Mouse (Mus musculus) kidney, postnatal 0 days (tissue): ENCODE results near the gene Tex14. TPM values are rescaled to one million over a fixed set of nuclear protein-coding genes. Genes with fewer than 3 reads are reported as not detected.

Source experiments
- ATAC-seq: fragments of 200-750 bp; cut with Nextera tagmentation; replicated peaks from 2 replicates; pipeline ENCODE4 v1.8.0; 2017; ENCODE audit warnings: low read depth, moderate number of reproducible peaks, moderate TSS enrichment, moderate library complexity; ENCODE audit not compliant: low FRiP score
- DNase-seq: peaks from one replicate; pipeline ENCODE4 v3.0.0-alpha.2; 2016; ENCODE audit warnings: low spot score
- H3K27ac ChIP-seq: fragments of 300-500 bp; sonication (generic); 2 replicates; pipeline ENCODE4 v1.5.1; 2014; ENCODE audit warnings: mild to moderate bottlenecking
- H3K27me3 ChIP-seq: fragments of 300-500 bp; sonication (generic); 2 replicates; pipeline ENCODE4 v1.6.1; 2014; ENCODE audit warnings: low read length, mixed read lengths; ENCODE audit not compliant: insufficient read depth
- H3K36me3 ChIP-seq: fragments of 300-500 bp; sonication (generic); 2 replicates; pipeline ENCODE4 v1.6.1; 2014; ENCODE audit warnings: low read length, mixed read lengths; ENCODE audit not compliant: insufficient read depth
- H3K4me1 ChIP-seq: fragments of 300-500 bp; sonication (generic); replicated peaks from 2 replicates; pipeline ENCODE4 v1.6.1; 2014; ENCODE audit warnings: antibody characterized with exemption, low read length, mixed read lengths; ENCODE audit not compliant: insufficient read depth
- H3K4me2 ChIP-seq: fragments of 300-500 bp; sonication (generic); 2 replicates; pipeline ENCODE4 v1.6.1; 2014; ENCODE audit warnings: mild to moderate bottlenecking, low read length, moderate library complexity, mixed read lengths
- H3K4me3 ChIP-seq: fragments of 300-500 bp; sonication (generic); replicated peaks from 2 replicates; pipeline ENCODE4 v1.5.1; 2014; ENCODE audit warnings: low read depth, low read length
- H3K9ac ChIP-seq: fragments of 300-500 bp; sonication (generic); 2 replicates; pipeline ENCODE4 v1.6.1; 2014; ENCODE audit warnings: low read depth, low read length
- H3K9me3 ChIP-seq: fragments of 300-500 bp; sonication (generic); replicated peaks from 2 replicates; pipeline ENCODE4 v1.6.1; 2016; ENCODE audit warnings: low read length, inconsistent platforms, mixed read lengths
- CTCF ChIP-seq: IDR thresholded peaks from 2 replicates; pipeline ENCODE4 v1.5.1; 2016; ENCODE audit warnings: antibody characterized with exemption, low read depth, mild to moderate bottlenecking, moderate library complexity
- WGBS: fragments of 180-500 bp; shearing (Covaris S2); extraction: QIAGEN DNeasy Blood & Tissue Kit; methylation state at CpG from one replicate; pipeline ENCODE4 v1.1.7; 2014; 5-methylcytosine and 5-hydroxymethylcytosine counted together
- polyA plus RNA-seq: library from polyadenylated mRNA; unstranded; fragments of >200 nt; fragmentation: Nextera tagmentation; extraction: Ambion mirVana; gene quantifications from 2 replicates; pipeline ENCODE4 v1.2.1, GENCODE M21; 2015

The Tex14 gene
- polyA plus RNA-seq, 1 experiment from 2014 or later, result 0.57 TPM

DNA sequence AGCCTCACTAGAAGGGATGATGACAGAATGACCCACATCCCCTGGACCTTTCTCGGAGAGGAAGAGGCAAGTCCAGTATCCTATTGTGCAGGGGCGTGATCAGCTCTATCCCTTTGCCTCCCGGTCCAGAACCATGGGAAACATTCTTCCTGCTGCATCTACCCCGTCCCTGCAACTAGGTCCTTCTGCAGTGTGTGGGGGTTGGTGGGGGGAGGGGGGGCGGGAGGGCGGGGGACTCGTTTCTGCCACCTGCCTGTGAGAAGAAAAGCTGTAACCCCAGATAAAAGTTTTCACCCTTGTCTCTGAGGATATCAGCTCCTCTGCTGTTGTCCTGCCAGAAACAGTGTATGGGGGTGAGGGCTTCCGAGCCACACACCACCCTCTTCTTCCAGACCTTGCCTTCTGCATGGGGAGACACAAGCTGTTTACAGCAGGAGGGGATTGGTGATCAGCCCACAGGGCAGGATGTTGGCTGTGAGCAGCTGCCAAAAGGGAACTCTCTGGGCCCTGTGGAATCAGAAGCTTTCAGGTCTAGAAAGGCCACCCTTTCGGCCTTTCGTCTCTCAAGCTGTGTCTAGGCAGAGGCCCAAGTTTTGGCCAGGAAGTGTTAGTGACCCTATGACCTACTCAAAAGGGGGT lies 174.2 kb downstream of the Tex14 start:
- peaks cover 30% of the 10 kb centered on the region for H3K4me1 ChIP-seq
- H3K4me3 ChIP-seq, result peak overlapping the region; percentile 66
- H3K9ac ChIP-seq, result peak overlapping the region; percentile 72
- ATAC-seq, result 0 out of 2 replicates have a peak, but pooled peaks have one; percentile 14
- no peaks in the 10 kb centered on the region for H3K36me3 ChIP-seq
- WGBS, result 14% methylated on average over 10 of the region's 10 CpGs
- no peaks in the 10 kb centered on the region for H3K27me3 ChIP-seq
- peak overlapping the region; percentile 90 for H3K4me2 ChIP-seq
- no peaks in the 10 kb centered on the region for H3K9me3 ChIP-seq
- peak overlapping the region; percentile 94 for H3K27ac ChIP-seq
- DNase-seq, result no peak
- TF ChIP-seq CTCF, result peak; percentile 26; the same call in 1 of the 2 replicates

DNA sequence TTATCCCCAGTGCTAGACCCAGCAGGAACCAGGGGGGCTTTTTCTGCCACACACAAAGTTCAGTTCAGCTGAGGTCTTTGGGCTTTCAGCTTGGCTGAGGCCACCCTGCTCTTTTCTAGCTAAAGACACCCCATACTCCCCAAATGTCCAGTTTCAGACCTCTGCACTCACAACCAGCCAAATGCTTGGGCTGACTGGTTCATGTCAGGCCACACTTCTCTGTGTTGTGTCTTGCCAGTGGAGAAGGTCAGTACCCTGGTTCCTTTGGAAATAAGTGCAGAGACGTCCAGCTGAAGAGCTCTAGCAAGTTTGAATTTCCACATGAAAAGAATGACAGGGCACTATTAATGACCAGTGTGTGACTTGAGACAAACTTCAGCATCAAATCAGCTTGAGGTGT lies 174.8 kb downstream of the Tex14 start:
- TF ChIP-seq CTCF, result no peak
- Histone ChIP-seq H3K4me2 (peak overlapping the region; percentile 90), H3K36me3 (no peaks in the 10 kb centered on the region), H3K27me3 (no peaks in the 10 kb centered on the region), H3K27ac (peak overlapping the region; percentile 94; the same call in 1 of the 2 replicates), H3K4me3 (peak overlapping the region; percentile 66; the same call in 1 of the 2 replicates), H3K9ac (no peak overlapping the region), H3K9me3 (no peaks in the 10 kb centered on the region), H3K4me1 (peaks cover 23% of the 10 kb centered on the region)
- no peak for DNase-seq
- no peak for ATAC-seq
- WGBS, result 61% methylated on average over 1 of the region's 1 CpGs

DNA sequence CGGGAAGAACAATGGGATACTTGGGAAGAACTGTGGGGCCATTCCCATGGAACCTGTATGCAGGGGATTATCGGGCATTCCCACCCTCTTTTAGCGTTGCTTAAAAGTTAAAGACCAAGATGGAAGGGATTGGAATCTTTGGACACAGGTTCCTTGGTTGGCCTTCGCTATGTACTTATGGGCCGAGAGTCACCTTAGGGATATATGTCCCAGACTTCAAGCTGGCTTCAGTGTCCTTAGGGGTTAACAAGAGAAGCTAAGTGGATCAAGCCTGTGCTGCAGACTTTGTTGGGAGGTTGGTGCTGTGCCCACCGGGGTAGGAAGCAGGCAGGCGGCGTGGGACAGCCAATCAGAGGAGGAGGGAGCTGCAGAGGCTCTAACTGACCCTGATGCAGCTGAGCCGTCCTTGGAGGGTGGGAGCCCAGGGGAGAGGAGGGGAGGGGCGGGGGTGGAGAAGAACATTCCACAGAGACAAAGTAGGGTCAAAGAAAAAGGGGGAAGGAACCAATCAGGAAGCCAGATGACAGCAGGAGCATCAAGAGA lies 175.7 kb downstream of the Tex14 start:
- H3K9ac ChIP-seq, result no peak overlapping the region
- H3K9me3 ChIP-seq, result no peaks in the 10 kb centered on the region
- no peak for TF ChIP-seq CTCF
- no peaks in the 10 kb centered on the region for H3K27me3 ChIP-seq
- 0 out of 2 replicates have a peak overlapping the region, but pooled peaks have one; percentile 18 for H3K4me2 ChIP-seq
- ATAC-seq (no peak), DNase-seq (no peak)
- no peak overlapping the region for H3K27ac ChIP-seq
- no peaks in the 10 kb centered on the region for H3K36me3 ChIP-seq
- no peak overlapping the region for H3K4me3 ChIP-seq
- peaks cover 23% of the 10 kb centered on the region for H3K4me1 ChIP-seq
- whole genome bisulfite sequencing, result 60% methylated on average over 9 of the region's 10 CpGs

DNA sequence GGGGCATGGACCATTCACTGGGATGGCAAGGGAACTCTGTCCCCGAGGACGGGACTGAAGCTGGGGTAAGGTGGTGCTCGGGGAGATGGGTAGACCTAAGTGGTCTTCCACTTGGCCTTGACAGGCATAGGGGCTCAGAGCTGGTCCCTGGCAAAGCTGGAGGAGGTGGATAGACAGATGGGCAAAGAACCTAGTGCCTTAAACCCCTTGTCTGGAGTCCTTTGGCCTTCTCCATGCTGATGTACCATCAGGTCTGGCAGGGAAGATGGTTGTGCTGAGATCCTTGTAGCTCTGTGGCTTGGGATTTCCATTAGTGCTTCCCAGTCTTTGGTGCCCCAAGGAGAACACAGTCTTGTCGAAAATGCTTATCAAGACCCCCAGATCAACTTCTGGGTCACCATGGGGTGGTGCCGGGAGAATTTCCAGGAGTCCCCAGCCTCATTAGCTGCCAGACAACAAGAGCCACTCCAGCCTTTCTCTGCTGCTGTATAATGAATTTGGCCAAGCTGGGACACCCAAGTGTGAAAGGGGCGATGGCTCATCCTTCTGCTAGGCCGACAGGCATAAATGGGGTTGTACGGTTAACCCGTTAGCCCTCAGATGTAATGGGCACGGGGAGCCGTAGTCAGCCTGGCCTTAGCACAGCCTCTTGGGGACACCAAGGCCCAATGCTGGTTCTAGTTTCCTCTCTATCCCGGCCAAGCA lies 176.4 kb downstream of the Tex14 start:
- TF ChIP-seq CTCF, result no peak
- Histone ChIP-seq H3K4me1 (peaks cover 24% of the 10 kb centered on the region), H3K4me2 (no peak overlapping the region)

DNA sequence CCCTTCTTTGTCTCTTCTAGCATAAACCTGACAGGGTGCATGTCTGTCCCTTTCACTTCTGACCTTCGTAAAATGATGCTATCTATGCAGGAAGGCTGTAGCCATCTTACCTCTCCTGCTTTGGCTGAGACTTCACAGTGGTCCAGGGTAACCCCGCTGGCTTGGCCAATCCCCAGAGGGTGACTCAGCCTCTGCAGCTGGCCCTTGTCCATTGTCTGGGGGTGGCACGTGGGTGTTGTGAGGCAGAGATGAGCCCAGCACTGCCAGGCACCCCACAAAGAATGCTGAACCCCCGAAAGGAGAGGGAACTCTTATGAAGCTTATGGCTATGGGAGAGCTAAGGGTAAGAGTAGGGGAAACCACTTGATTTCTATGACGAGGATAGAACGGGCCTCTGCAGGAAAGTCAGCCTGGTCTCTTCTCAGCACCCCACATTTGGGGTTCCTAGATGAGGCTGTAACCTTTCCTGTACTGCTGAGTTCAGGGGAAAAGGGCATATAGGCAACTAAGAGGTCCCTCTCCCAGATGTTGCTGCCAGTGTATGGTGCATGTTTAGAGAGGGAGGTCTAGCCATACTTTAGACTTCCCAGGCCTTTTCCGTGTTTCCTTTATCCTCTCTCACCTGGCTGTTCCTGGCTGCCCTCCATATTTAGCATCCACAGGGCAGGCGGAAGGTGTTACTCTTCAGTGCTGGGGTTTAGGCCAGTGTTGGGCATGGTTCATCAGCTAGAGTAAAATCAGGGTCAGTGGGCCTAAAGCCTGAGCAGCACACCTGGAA lies 177.3 kb downstream of the Tex14 start:
- no peak overlapping the region for H3K4me2 ChIP-seq
- no peaks in the 10 kb centered on the region for H3K9me3 ChIP-seq
- no peak for DNase-seq
- H3K27me3 ChIP-seq, result no peaks in the 10 kb centered on the region
- WGBS, result 81% methylated on average over 8 of the region's 8 CpGs
- H3K4me3 ChIP-seq, result no peak overlapping the region
- no peak overlapping the region for H3K27ac ChIP-seq
- no peak for ATAC-seq
- no peak overlapping the region for H3K9ac ChIP-seq
- no peaks in the 10 kb centered on the region for H3K36me3 ChIP-seq
- TF ChIP-seq CTCF, result no peak
- H3K4me1 ChIP-seq, result peaks cover 22% of the 10 kb centered on the region

More for the DNA sequence above, 176.4 kb downstream of the Tex14 start:
- Histone ChIP-seq H3K9ac (no peak overlapping the region), H3K4me3 (no peak overlapping the region), H3K27ac (no peak overlapping the region), H3K27me3 (no peaks in the 10 kb centered on the region), H3K36me3 (no peaks in the 10 kb centered on the region), H3K9me3 (no peaks in the 10 kb centered on the region)
- no peak for ATAC-seq
- WGBS, result 84% methylated on average over 12 of the region's 12 CpGs
- DNase-seq, result no peak
